Mouse (Mus musculus) neural tube, embryonic 11.5 days (tissue): ENCODE data around the gene Edar. TPM values are rescaled to one million over a fixed set of nuclear protein-coding genes. Genes with fewer than 3 reads are reported as not detected.

Experiments used
- ATAC-seq: fragments of 200-750 bp; cut with Nextera tagmentation; 2 replicates; pipeline ENCODE4 v1.8.0; 2017; ENCODE audit warnings: moderate number of reproducible peaks, mild to moderate bottlenecking, moderate TSS enrichment, moderate library complexity; ENCODE audit not compliant: insufficient read depth, low FRiP score, low TSS enrichment
- DNase-seq: peaks from one replicate; pipeline ENCODE4 v3.0.0-alpha.2; 2015; ENCODE audit warnings: low spot score
- H3K27ac ChIP-seq: fragments of 300-500 bp; sonication (generic); 2 replicates; pipeline ENCODE4 v1.5.1; 2014; ENCODE audit warnings: low read depth, mild to moderate bottlenecking, low read length
- H3K27me3 ChIP-seq: fragments of 300-500 bp; sonication (generic); 2 replicates; pipeline ENCODE4 v1.6.1; 2014; ENCODE audit warnings: mild to moderate bottlenecking, low read length, mixed read lengths; ENCODE audit not compliant: control insufficient read depth, insufficient read depth
- H3K36me3 ChIP-seq: fragments of 300-500 bp; sonication (generic); 2 replicates; pipeline ENCODE4 v1.6.1; 2014; ENCODE audit warnings: mild to moderate bottlenecking, low read length, moderate library complexity, mixed read lengths; ENCODE audit not compliant: control insufficient read depth, insufficient read depth
- H3K4me1 ChIP-seq: fragments of 300-500 bp; sonication (generic); 2 replicates; pipeline ENCODE4 v1.6.1; 2014; ENCODE audit warnings: low read length, mixed read lengths; ENCODE audit not compliant: control insufficient read depth, insufficient read depth
- H3K4me2 ChIP-seq: fragments of 300-500 bp; sonication (generic); 2 replicates; pipeline ENCODE4 v1.6.1; 2014; ENCODE audit warnings: low read depth, mild to moderate bottlenecking, moderate library complexity
- H3K4me3 ChIP-seq: fragments of 300-500 bp; sonication (generic); 2 replicates; pipeline ENCODE4 v1.5.1; 2014; ENCODE audit warnings: low read depth, low read length
- H3K9ac ChIP-seq: fragments of 300-500 bp; sonication (generic); 2 replicates; pipeline ENCODE4 v1.6.1; 2014; ENCODE audit warnings: mild to moderate bottlenecking, low read length
- H3K9me3 ChIP-seq: fragments of 300-500 bp; sonication (generic); 2 replicates; pipeline ENCODE4 v1.6.1; 2016; ENCODE audit warnings: low read length; ENCODE audit not compliant: control insufficient read depth
- WGBS: fragments of 180-500 bp; shearing (Covaris S2); extraction: QIAGEN DNeasy Blood & Tissue Kit; methylation state at CpG from one replicate; pipeline ENCODE4 v1.1.7; 2014; 5-methylcytosine and 5-hydroxymethylcytosine counted together
- polyA plus RNA-seq: library from polyadenylated mRNA; unstranded; fragments of >200 nt; fragmentation: Nextera tagmentation; extraction: Ambion mirVana; gene quantifications from 2 replicates; pipeline ENCODE4 v1.2.1, GENCODE M21; 2014

The Edar gene
- polyA plus RNA-seq, 1 experiment from 2014 or later = 0.32 TPM

DNA sequence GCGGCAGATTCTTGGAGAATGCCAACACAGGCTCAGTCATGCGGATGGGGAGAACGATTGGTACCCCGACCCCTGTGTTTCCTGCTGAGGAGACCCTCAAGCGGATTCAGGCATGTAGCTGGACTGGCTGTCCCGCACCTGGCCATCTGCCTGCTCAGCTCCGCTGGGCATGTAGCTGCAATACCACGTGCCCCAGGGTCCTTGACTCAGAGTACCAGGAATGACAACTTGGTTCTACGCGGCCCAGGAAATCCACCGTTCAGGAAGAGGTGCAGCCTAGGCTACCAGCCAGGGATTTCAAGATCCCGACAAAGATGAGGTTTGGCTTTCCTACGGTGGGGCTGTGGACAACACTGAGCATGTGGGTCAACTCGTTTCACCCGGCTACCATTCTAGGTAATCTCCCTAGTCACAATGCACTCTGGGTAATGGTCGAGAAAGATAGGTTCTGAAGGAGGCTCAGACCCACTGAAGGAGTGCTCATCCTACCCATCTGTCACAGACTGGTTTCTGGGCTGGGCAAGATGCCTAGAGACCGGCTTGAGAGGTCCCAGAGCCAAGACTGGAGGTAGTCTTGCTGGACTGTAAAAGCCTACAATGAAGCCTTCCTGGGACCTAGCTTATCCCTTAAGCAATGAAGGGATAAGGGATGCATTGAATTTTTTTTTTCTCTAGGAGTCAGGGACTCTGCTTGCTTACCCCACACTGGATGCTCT, 56.8 kb downstream of the Edar start:
- Histone ChIP-seq H3K27me3 (no peaks in the 10 kb centered on the region), H3K9ac (no peak overlapping the region), H3K4me2 (no peak overlapping the region), H3K9me3 (no peaks in the 10 kb centered on the region), H3K4me1 (no peaks in the 10 kb centered on the region), H3K36me3 (no peaks in the 10 kb centered on the region), H3K4me3 (no peak overlapping the region), H3K27ac (no peak overlapping the region)
- 90% methylated on average over 17 of the region's 17 CpGs for WGBS
- no peak for DNase-seq
- ATAC-seq = no peak

DNA sequence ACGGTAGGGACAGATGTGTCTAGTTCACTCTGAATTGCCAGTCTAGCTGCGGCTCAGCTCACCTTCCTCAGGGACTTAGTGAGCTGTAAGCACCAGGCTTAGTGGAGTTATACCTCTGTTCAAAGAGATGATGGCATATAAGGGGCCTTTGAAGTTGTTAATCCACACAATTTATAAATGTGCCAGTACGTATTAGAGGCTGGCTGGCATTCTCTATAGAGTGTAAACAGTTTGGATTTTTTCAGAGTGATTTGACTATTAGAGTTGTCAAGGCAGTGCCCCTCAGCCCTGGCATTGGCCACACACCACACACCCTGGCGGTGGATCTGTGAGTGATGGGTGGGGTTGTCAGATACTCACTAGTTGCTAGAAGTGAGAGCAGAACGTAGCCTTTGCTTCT, 58.9 kb downstream of the Edar start:
- H3K27me3 ChIP-seq = no peaks in the 10 kb centered on the region
- H3K4me2 ChIP-seq = no peak overlapping the region
- H3K36me3 ChIP-seq = no peaks in the 10 kb centered on the region
- no peak overlapping the region for H3K27ac ChIP-seq
- no peak overlapping the region for H3K4me3 ChIP-seq
- 88% methylated on average over 5 of the region's 5 CpGs for WGBS
- DNase-seq (no peak), ATAC-seq (no peak)
- H3K4me1 ChIP-seq = no peaks in the 10 kb centered on the region
- no peaks in the 10 kb centered on the region for H3K9me3 ChIP-seq
- H3K9ac ChIP-seq = no peak overlapping the region

DNA sequence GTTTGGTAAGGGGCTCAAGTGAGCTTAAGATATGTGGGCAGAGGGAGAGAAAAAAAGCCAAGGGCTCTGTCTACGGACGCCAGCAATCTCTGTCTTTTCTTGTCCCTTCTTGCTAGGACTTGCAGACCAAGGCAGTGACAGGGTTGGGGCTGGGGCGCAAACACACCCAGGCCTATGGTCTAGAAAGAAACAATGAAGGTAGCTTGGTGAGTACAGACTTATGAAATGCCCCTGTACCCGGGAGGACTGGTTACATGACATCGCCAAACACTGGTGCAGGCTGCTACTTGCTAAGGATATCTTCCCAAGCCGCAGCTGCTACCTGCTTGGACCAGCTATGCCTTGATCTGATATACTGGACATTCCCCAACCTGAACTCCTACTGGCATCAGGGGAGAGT, 60.9 kb downstream of the Edar start:
- no peak for DNase-seq
- Histone ChIP-seq H3K4me3 (no peak overlapping the region), H3K9ac (no peak overlapping the region), H3K4me2 (no peak overlapping the region), H3K9me3 (no peaks in the 10 kb centered on the region), H3K4me1 (no peaks in the 10 kb centered on the region), H3K36me3 (no peaks in the 10 kb centered on the region), H3K27ac (no peak overlapping the region), H3K27me3 (no peaks in the 10 kb centered on the region)
- WGBS = 90% methylated on average over 6 of the region's 6 CpGs
- no peak for ATAC-seq

DNA sequence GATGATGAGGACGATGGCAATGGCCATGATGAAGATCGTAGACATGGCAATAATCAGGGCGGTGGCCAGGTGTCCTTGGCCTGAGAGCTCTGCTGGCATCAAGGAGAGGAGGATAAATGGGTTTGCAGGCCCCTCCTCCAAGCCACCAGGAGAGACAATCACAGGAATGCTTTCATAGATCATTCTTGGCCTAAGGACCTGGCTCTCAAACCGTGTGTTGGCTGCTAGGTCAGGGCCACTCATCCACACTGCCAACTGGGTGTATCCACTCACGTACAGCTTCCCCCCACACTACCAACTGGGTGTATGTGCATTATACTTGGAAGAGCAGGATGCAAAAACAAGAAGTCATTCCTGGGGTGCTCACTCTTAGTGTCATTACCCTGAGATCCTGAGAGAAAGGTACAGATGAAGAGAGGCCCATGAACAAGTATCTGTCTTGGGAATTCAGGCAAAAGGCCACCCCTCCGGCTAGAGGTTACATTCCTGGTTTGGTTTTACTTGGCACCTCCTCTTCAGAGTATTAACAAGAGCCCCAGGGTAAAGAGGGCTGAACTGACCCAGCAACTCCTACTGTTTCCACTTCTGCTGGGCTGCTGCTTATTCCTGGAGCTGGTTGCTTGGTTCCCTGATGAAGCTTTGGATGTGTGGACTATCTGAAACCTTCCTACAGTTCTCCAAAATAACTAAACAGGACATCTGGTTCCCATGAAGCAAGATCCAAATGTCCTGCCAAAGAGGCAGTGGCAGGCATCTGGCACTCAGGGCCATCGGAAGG, 64.8 kb downstream of the Edar start:
- Histone ChIP-seq H3K36me3 (no peaks in the 10 kb centered on the region), H3K9ac (no peak overlapping the region), H3K4me2 (no peak overlapping the region), H3K27me3 (no peaks in the 10 kb centered on the region), H3K9me3 (no peaks in the 10 kb centered on the region), H3K27ac (no peak overlapping the region), H3K4me1 (no peaks in the 10 kb centered on the region), H3K4me3 (no peak overlapping the region)
- ATAC-seq = no peak
- no peak for DNase-seq
- 93% methylated on average over 7 of the region's 7 CpGs for WGBS

DNA sequence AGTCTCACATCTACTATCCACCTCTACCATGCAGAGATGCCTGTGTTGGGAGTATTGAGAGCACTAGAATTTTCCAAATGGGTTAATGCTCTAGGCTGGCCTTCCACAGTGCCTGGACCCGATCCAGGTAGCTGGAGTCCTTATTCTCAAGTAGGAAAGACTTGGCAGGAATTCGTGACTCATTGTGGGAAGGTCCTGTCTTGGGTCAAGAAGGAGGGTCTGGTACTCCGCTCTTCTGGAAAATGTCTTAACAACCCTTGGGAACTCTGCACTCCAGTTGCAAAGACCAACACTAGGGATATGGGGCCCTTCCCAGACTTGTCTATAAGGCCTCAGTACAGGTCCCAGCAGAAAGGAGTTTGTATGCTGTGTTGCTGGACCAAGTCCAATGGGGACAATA, 66.6 kb downstream of the Edar start:
- no peaks in the 10 kb centered on the region for H3K9me3 ChIP-seq
- H3K4me1 ChIP-seq = no peaks in the 10 kb centered on the region
- no peaks in the 10 kb centered on the region for H3K27me3 ChIP-seq
- no peak overlapping the region for H3K4me3 ChIP-seq
- no peaks in the 10 kb centered on the region for H3K36me3 ChIP-seq
- no peak for ATAC-seq
- no peak overlapping the region for H3K9ac ChIP-seq
- no peak overlapping the region for H3K27ac ChIP-seq
- WGBS = 87% methylated on average over 3 of the region's 3 CpGs
- no peak for DNase-seq
- no peak overlapping the region for H3K4me2 ChIP-seq

DNA sequence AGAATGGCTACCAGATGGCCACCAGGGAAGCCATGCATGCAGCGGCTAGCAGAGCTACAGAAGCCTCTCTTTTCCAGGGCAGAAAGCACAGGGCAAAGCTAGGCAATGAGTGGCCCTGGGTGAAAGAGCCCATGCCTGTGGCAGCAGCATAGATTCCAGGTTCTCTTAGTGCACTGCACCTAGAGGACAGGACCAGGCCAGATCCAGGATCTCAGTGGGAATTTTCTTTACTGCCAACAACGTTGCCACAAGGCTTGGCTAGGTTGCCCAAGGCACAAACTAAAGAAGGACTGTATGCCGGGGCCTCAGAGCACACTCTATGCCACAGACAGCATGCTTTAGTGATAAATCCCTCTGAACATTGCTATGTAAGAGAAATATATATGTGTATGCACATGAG, 69.1 kb downstream of the Edar start:
- Histone ChIP-seq H3K27me3 (no peaks in the 10 kb centered on the region), H3K9me3 (no peaks in the 10 kb centered on the region), H3K36me3 (no peaks in the 10 kb centered on the region), H3K4me1 (no peaks in the 10 kb centered on the region), H3K4me2 (no peak overlapping the region), H3K27ac (no peak overlapping the region), H3K4me3 (no peak overlapping the region), H3K9ac (no peak overlapping the region)
- ATAC-seq = no peak
- WGBS = 85% methylated on average over 3 of the region's 3 CpGs
- DNase-seq = no peak

DNA sequence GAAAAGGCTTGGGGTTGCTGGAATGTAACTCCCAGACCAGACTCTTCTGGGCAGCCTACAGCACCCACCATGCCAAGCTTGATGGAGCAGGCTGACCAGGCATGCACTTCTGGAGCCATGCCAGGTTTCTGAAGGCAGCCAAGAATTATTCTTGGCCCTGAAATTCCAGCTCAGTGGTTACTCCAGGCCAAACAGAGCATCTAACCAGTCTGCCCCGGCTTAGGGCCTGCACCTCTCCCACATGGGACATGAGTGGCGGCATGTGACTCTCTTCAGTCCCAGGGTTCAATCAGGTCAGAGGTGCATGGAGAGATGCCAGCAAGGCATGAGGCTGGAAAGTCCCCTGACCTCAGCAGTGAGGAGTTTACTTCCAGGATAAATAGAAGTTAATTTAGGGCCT, 70.7 kb downstream of the Edar start:
- Histone ChIP-seq H3K4me2 (no peak overlapping the region), H3K4me3 (no peak overlapping the region), H3K4me1 (no peaks in the 10 kb centered on the region), H3K36me3 (no peaks in the 10 kb centered on the region), H3K9me3 (no peaks in the 10 kb centered on the region), H3K27ac (no peak overlapping the region), H3K9ac (no peak overlapping the region), H3K27me3 (no peaks in the 10 kb centered on the region)
- ATAC-seq = no peak
- 87% methylated on average over 2 of the region's 2 CpGs for WGBS
- DNase-seq = no peak

DNA sequence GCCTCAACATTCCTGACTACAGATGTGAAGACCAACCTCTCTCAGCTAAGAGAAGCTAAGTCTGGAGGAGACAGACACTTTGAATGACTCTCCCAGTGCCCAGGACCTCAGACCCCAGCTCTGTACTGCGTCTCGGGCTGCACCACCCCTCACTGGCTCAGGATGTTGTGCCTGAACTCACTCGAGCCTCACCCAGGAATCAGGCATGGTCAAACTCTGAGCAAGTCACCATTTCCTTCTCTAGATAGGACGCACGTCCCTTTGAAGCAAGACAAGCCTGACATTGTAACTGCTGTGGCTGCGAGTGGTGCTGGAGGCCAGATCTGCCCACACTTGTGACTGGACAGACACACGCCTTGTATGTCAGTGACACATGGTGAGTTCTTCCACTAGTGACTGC, 73.5 kb downstream of the Edar start:
- Histone ChIP-seq H3K4me2 (no peak overlapping the region), H3K27ac (no peak overlapping the region), H3K36me3 (no peaks in the 10 kb centered on the region), H3K9me3 (no peaks in the 10 kb centered on the region), H3K27me3 (no peaks in the 10 kb centered on the region), H3K4me3 (no peak overlapping the region), H3K9ac (no peak overlapping the region), H3K4me1 (no peaks in the 10 kb centered on the region)
- 65% methylated on average over 7 of the region's 7 CpGs for WGBS
- ATAC-seq (no peak), DNase-seq (no peak)

DNA sequence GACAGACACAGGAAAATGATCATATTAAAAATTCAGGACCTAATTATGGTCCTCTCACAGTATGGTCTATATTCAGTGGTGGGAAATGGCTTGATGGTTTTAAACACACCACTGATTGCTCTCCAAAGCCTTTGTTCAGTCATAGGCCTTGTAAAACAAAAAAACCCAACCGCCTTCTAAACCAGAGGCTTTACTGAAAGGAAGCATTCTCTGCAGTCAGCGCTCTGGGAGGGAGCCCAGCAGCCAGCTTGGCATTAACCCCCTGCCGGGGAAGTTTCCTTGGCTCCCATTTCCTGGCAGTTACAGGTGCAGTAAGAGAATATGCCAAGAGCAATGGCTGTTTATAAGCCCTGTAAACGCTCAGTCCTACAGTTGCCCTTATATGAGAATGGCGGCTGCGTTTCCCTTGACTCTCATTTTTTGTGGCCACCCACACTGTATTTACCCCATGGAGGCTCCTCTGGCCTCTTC, 74.0 kb downstream of the Edar start:
- H3K36me3 ChIP-seq = no peaks in the 10 kb centered on the region
- WGBS = 15% methylated on average over 6 of the region's 6 CpGs
- H3K27ac ChIP-seq = no peak overlapping the region
- no peak overlapping the region for H3K4me3 ChIP-seq
- no peak for DNase-seq
- no peaks in the 10 kb centered on the region for H3K27me3 ChIP-seq
- no peaks in the 10 kb centered on the region for H3K9me3 ChIP-seq
- no peak overlapping the region for H3K4me2 ChIP-seq
- ATAC-seq = no peak
- H3K4me1 ChIP-seq = no peaks in the 10 kb centered on the region
- no peak overlapping the region for H3K9ac ChIP-seq
